Mouse (Mus musculus) myocyte (in vitro differentiated cells): ENCODE measurements around the gene Letm1. TPM values are rescaled to one million over a fixed set of nuclear protein-coding genes. Genes with fewer than 3 reads are reported as not detected.

ENCODE experiments used
- H3K27me3 ChIP-seq: one replicate; pipeline ENCODE4 v1.6.1; 2011; ENCODE audit not compliant: control insufficient read depth, insufficient read depth, insufficient read length
- H3K36me3 ChIP-seq: one replicate; pipeline ENCODE4 v1.6.1; 2011; ENCODE audit not compliant: control insufficient read depth, insufficient read depth
- H3K4me2 ChIP-seq: one replicate; pipeline ENCODE4 v1.6.1; 2011; ENCODE audit warnings: low read depth, control low read depth
- H3K4me3 ChIP-seq: one replicate; pipeline ENCODE4 v1.5.1; 2011; ENCODE audit warnings: mild to moderate bottlenecking, control low read depth, moderate library complexity
- H3K79me2 ChIP-seq: one replicate; pipeline ENCODE4 v1.6.1; 2011; ENCODE audit not compliant: control insufficient read depth, insufficient read depth
- H3ac ChIP-seq: one replicate; pipeline ENCODE4 v1.6.1; 2011; ENCODE audit not compliant: control insufficient read depth, insufficient read length
- CEBPB ChIP-seq: IDR thresholded peaks from 2 replicates; pipeline ENCODE4 v1.6.1; 2011; ENCODE audit warnings: mild to moderate bottlenecking, moderate library complexity; ENCODE audit not compliant: poor library complexity, insufficient read depth, severe bottlenecking
- E2F4 ChIP-seq: IDR thresholded peaks from one replicate; pipeline ENCODE4 v1.6.1; 2011; ENCODE audit warnings: mild to moderate bottlenecking, control low read depth, moderate library complexity; ENCODE audit not compliant: insufficient read depth
- MAX ChIP-seq: IDR thresholded peaks from one replicate; pipeline ENCODE4 v1.6.1; 2011; ENCODE audit warnings: low read depth, mild to moderate bottlenecking, control low read depth
- MYOD1 ChIP-seq, 3 experiments: IDR thresholded peaks; one replicate each; pipeline ENCODE4 v1.6.1; 2011; ENCODE audit warnings: control low read depth in 2 of 3, low read depth in 2 of 3, mild to moderate bottlenecking in 2 of 3, moderate library complexity in 1 of 3; ENCODE audit not compliant: insufficient read length in 2 of 3, control insufficient read depth in 1 of 3
- MYOG ChIP-seq, 3 experiments: IDR thresholded peaks; one replicate each; pipeline ENCODE4 v1.6.1; 2011; ENCODE audit warnings: control low read depth in 2 of 3, low read depth in 2 of 3, mild to moderate bottlenecking in 2 of 3; ENCODE audit not compliant: insufficient read length in 2 of 3, control insufficient read depth in 1 of 3, insufficient read depth in 1 of 3
- POLR2A ChIP-seq: IDR thresholded peaks from one replicate; pipeline ENCODE4 v1.6.1; 2011; ENCODE audit warnings: low read depth, mild to moderate bottlenecking, control low read depth, moderate library complexity; ENCODE audit not compliant: insufficient read length
- POLR2AphosphoS2 ChIP-seq: IDR thresholded peaks from one replicate; pipeline ENCODE4 v1.6.1; 2011; ENCODE audit warnings: low read depth, control low read depth; ENCODE audit not compliant: insufficient read length
- REST ChIP-seq: IDR thresholded peaks from one replicate; pipeline ENCODE4 v1.6.1; 2011; ENCODE audit warnings: mild to moderate bottlenecking, control low read depth, moderate library complexity; ENCODE audit not compliant: insufficient read depth, insufficient read length
- SRF ChIP-seq: IDR thresholded peaks from one replicate; pipeline ENCODE4 v1.6.1; 2011; ENCODE audit warnings: low read depth; ENCODE audit not compliant: control insufficient read depth, insufficient read length
- TCF12 ChIP-seq: IDR thresholded peaks from one replicate; pipeline ENCODE4 v1.6.1; 2011; ENCODE audit warnings: mild to moderate bottlenecking, control low read depth; ENCODE audit not compliant: poor library complexity, insufficient read depth, severe bottlenecking
- TCF3 ChIP-seq: IDR thresholded peaks from one replicate; pipeline ENCODE4 v1.6.1; 2011; ENCODE audit warnings: low read depth, control low read depth; ENCODE audit not compliant: insufficient read length
- USF1 ChIP-seq: IDR thresholded peaks from one replicate; pipeline ENCODE4 v1.6.1; 2011; ENCODE audit warnings: low read depth, mild to moderate bottlenecking, control low read depth, moderate library complexity
- polyA plus RNA-seq: library from polyadenylated mRNA; unstranded; fragments of >200 nt; fragmentation: generic; extraction: Trizol; gene quantifications from one replicate; pipeline ENCODE4 v1.2.1, GENCODE M21; 2012; ENCODE audit warnings: missing spikeins

The Letm1 gene
- polyA plus RNA-seq, 1 experiment = 29.2 TPM

DNA sequence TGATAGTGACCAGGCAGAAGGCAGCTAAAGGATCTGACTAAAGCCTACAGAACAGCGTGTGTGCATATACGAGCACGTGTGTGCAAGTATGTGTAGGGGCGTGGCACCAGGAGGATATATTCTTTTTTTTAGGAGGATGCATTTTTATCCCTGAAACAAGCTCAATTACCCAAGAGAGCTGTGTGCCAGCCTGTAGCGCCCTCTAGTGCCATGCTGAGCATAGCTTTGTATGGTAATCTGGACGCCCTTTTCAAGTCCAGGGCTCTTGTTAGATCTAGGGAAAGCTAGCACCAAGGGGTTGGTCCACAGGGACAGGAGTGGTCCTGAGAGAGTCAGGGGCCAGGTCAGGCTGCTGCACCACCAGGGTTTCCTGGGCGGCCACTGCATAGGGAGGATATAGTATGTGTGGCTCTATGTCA, 44.7 kb downstream of the Letm1 start:
- Histone ChIP-seq H3ac (no peak overlapping the region), H3K27me3 (no peaks in the 10 kb centered on the region), H3K79me2 (no peaks in the 10 kb centered on the region), H3K4me2 (no peak overlapping the region), H3K4me3 (no peak overlapping the region), H3K36me3 (no peaks in the 10 kb centered on the region)
- TF ChIP-seq TCF12 (no peak), USF1 (no peak), E2F4 (no peak), POLR2A (no peak), SRF (no peak), CEBPB (no peak), MYOG (IDR thresholded peaks at IDR 0.05; ENCODE audit: control insufficient read depth in 1 of 3, insufficient read depth in 1 of 3, insufficient read length in 2 of 3, low read depth in 2 of 3) (no peak), REST (no peak), MAX (no peak), POLR2AphosphoS2 (no peak), TCF3 (no peak), MYOD1 (IDR thresholded peaks at IDR 0.05; ENCODE audit: control insufficient read depth in 1 of 3, insufficient read length in 2 of 3, low read depth in 2 of 3) (no peak)

- TF ChIP-seq USF1 (no peak), MYOD1 (IDR thresholded peaks at IDR 0.05; ENCODE audit: control insufficient read depth in 1 of 3, insufficient read length in 2 of 3, low read depth in 2 of 3) (no peak), SRF (no peak), E2F4 (no peak), CEBPB (no peak), REST (no peak), TCF12 (no peak)
- no peaks in the 10 kb centered on the region for H3K27me3 ChIP-seq
- H3K4me2 ChIP-seq = no peak overlapping the region
- H3K36me3 ChIP-seq = no peaks in the 10 kb centered on the region
- H3ac ChIP-seq = no peak overlapping the region
- H3K4me3 ChIP-seq = no peak overlapping the region
- no peaks in the 10 kb centered on the region for H3K79me2 ChIP-seq
Observed at GRCm38 (mm10) chr5:33736230-33736629, 46.4 kb downstream of the Letm1 start.

- Histone ChIP-seq H3K4me2 (no peak overlapping the region), H3K4me3 (no peak overlapping the region), H3ac (no peak overlapping the region), H3K27me3 (no peaks in the 10 kb centered on the region), H3K36me3 (no peaks in the 10 kb centered on the region), H3K79me2 (no peaks in the 10 kb centered on the region)
- TF ChIP-seq REST = no peak
- TF ChIP-seq POLR2AphosphoS2 = no peak
- no peak for TF ChIP-seq CEBPB
Observed at GRCm38 (mm10) chr5:33735412-33736092, 47.1 kb downstream of the Letm1 start.

GRCm38 (mm10) chr5:33733837-33734236, 48.8 kb downstream of the Letm1 start:
- H3ac ChIP-seq = no peak overlapping the region
- H3K4me3 ChIP-seq = no peak overlapping the region
- TF ChIP-seq USF1 (no peak), MYOG (IDR thresholded peaks at IDR 0.05; ENCODE audit: control insufficient read depth in 1 of 3, insufficient read depth in 1 of 3, insufficient read length in 2 of 3, low read depth in 2 of 3) (no peak), CEBPB (no peak), TCF3 (no peak), POLR2A (no peak), E2F4 (no peak), SRF (no peak), REST (no peak), POLR2AphosphoS2 (no peak), MYOD1 (IDR thresholded peaks at IDR 0.05; ENCODE audit: control insufficient read depth in 1 of 3, insufficient read length in 2 of 3, low read depth in 2 of 3) (no peak), TCF12 (no peak)
- no peaks in the 10 kb centered on the region for H3K27me3 ChIP-seq
- no peaks in the 10 kb centered on the region for H3K36me3 ChIP-seq
- H3K4me2 ChIP-seq = no peak overlapping the region
- H3K79me2 ChIP-seq = no peaks in the 10 kb centered on the region

- H3K27me3 ChIP-seq = peaks cover 10% of the 10 kb centered on the region
- no peak overlapping the region for H3K4me3 ChIP-seq
- TF ChIP-seq E2F4 (no peak), MYOG (IDR thresholded peaks at IDR 0.05; ENCODE audit: control insufficient read depth in 1 of 3, insufficient read depth in 1 of 3, insufficient read length in 2 of 3, low read depth in 2 of 3) (no peak), MAX (no peak), MYOD1 (IDR thresholded peaks at IDR 0.05; ENCODE audit: control insufficient read depth in 1 of 3, insufficient read length in 2 of 3, low read depth in 2 of 3) (no peak), TCF12 (no peak), SRF (no peak), TCF3 (no peak), CEBPB (no peak)
- H3K36me3 ChIP-seq = no peaks in the 10 kb centered on the region
- H3ac ChIP-seq = no peak overlapping the region
- no peak overlapping the region for H3K4me2 ChIP-seq
- H3K79me2 ChIP-seq = no peaks in the 10 kb centered on the region
Observed at GRCm38 (mm10) chr5:33731051-33731450, 51.6 kb downstream of the Letm1 start.
